Mouse (Mus musculus) mouse embryonic stem cell (cell line): ENCODE data around the gene Pde3a.

Source experiments
- in situ Hi-C, 2 experiments: fragments of 300-500 bp; cut with MboI; formaldehyde crosslinking; loops; 1 replicate in 1 of 2; 3 replicates in 1 of 2; pipeline ENCODE4 v1.14.3; 2019 to 2020; ENCODE audit warnings: low sequenced_read_pairs in 2 of 2, low pct_unique_long_range_greater_than_20kb in 1 of 2, mixed read lengths in 1 of 2; ENCODE audit not compliant: unreplicated experiment in 1 of 2

The Pde3a gene

GRCm38 (mm10) chr6:141256896-141257295, 7.8 kb downstream of the Pde3a start:
- in situ Hi-C loops = no loop called here

- in situ Hi-C loops = no loop called here
Observed at GRCm38 (mm10) chr6:141257434-141258202, 8.5 kb downstream of the Pde3a start.

GRCm38 (mm10) chr6:141265257-141265656, 16.2 kb downstream of the Pde3a start:
- in situ Hi-C loops = no loop called here

- in situ Hi-C loops = no loop called here
Observed at GRCm38 (mm10) chr6:141267888-141268570, 19.0 kb downstream of the Pde3a start.

- in situ Hi-C loops = no loop called here
Observed at GRCm38 (mm10) chr6:141268871-141269270, 19.8 kb downstream of the Pde3a start.

GRCm38 (mm10) chr6:141271133-141271532, 22.1 kb downstream of the Pde3a start:
- in situ Hi-C loops = no loop called here

- in situ Hi-C loops = no loop called here
Observed at GRCm38 (mm10) chr6:141271579-141271978, 22.5 kb downstream of the Pde3a start.

- in situ Hi-C loops = no loop called here
Observed at GRCm38 (mm10) chr6:141273685-141274084, 24.6 kb downstream of the Pde3a start.

GRCm38 (mm10) chr6:141281685-141282084, 32.6 kb downstream of the Pde3a start:
- in situ Hi-C loops = no loop called here

GRCm38 (mm10) chr6:141282796-141283195, 33.7 kb downstream of the Pde3a start:
- in situ Hi-C loops = no loop called here

- in situ Hi-C loops = no loop called here
Observed at GRCm38 (mm10) chr6:141291195-141291594, 42.1 kb downstream of the Pde3a start.

- in situ Hi-C loops = no loop called here
Observed at GRCm38 (mm10) chr6:141292826-141293459, 43.9 kb downstream of the Pde3a start.

- in situ Hi-C loops = no loop called here
Observed at GRCm38 (mm10) chr6:141293460-141293853, 44.4 kb downstream of the Pde3a start.

GRCm38 (mm10) chr6:141295264-141295663, 46.2 kb downstream of the Pde3a start:
- in situ Hi-C loops = no loop called here

GRCm38 (mm10) chr6:141301750-141302748, 53.0 kb downstream of the Pde3a start:
- in situ Hi-C loops = loop anchor here in 1 of 2 experiments (25.0 kb wide), 1 partner anchor 390 kb away; no protein-coding TSS in a partner anchor

- in situ Hi-C loops = loop anchor here in 1 of 2 experiments (25.0 kb wide), 1 partner anchor 391 kb away; no protein-coding TSS in a partner anchor
Observed at GRCm38 (mm10) chr6:141302842-141303241, 53.8 kb downstream of the Pde3a start.

GRCm38 (mm10) chr6:141307326-141307725, 58.3 kb downstream of the Pde3a start:
- in situ Hi-C loops = loop anchor here in 1 of 2 experiments (25.0 kb wide), 1 partner anchor 395 kb away; no protein-coding TSS in a partner anchor

- in situ Hi-C loops = loop anchor here in 1 of 2 experiments (25.0 kb wide), 1 partner anchor 396 kb away; no protein-coding TSS in a partner anchor
Observed at GRCm38 (mm10) chr6:141308451-141308850, 59.4 kb downstream of the Pde3a start.
